Mouse (Mus musculus): ENCODE results near the gene Olfr1315-ps1. TPM values are rescaled to one million over a fixed set of nuclear protein-coding genes. Genes with fewer than 3 reads are reported as not detected.

Gene Olfr1315-ps1
- total RNA-seq (2021): not detected

GRCm38 (mm10) chr2:112115340-112115739 lies at the start of gene Olfr1315-ps1:
Gene Olfr1315-ps1 (minus strand): TSS chr2:112115440.
- no peak for DNase-seq (ENCODE audit: low spot score)
- intact Hi-C loops (cut with DNase I): no loop called here

- no peak for DNase-seq (ENCODE audit: low spot score)
- intact Hi-C loops (cut with DNase I): no loop called here
These were observed 38.7 kb upstream of the Olfr1315-ps1 start, which contains the start of gene Olfr1318 for GRCm38 (mm10) chr2:112153898-112154297. Gene Olfr1318 (plus strand): TSS chr2:112154198.

GRCm38 (mm10) chr2:112140029-112140428 lies 24.8 kb upstream of the Olfr1315-ps1 start, which contains the start of gene Olfr1317:
Gene Olfr1317 (plus strand): TSS chr2:112140329.
- intact Hi-C loops (cut with DNase I): no loop called here
- DNase-seq (ENCODE audit: low spot score): no peak

- intact Hi-C loops (cut with DNase I): no loop called here
- no peak for DNase-seq (ENCODE audit: low spot score)
These were observed 19.6 kb upstream of the Olfr1315-ps1 start, which contains the start of gene Olfr1316 for GRCm38 (mm10) chr2:112134877-112135276. Gene Olfr1316 (minus strand): TSS chr2:112134977.

- intact Hi-C loops (cut with DNase I): no loop called here
- no peak for DNase-seq (ENCODE audit: low spot score)
These were observed 18.6 kb downstream of the Olfr1315-ps1 start, which contains the start of gene Olfr1314 for GRCm38 (mm10) chr2:112096681-112097080. Gene Olfr1314 (minus strand): TSS chr2:112096781.

- DNase-seq (ENCODE audit: low spot score): no peak
- intact Hi-C loops (cut with DNase I): no loop called here
These were observed 37.5 kb downstream of the Olfr1315-ps1 start, which contains the start of gene Olfr1313 for GRCm38 (mm10) chr2:112077743-112078142. Gene Olfr1313 (minus strand): TSS chr2:112077843.

Other genes starting within 250 kb of the Olfr1315-ps1 start
- gene Olfr1305, start 238.3 kb downstream of the Olfr1315-ps1 start, total RNA-seq (2021): not detected
- not detected for gene Olfr1306, start 199.2 kb downstream of the Olfr1315-ps1 start, total RNA-seq (2021)
- not detected for gene Olfr1307, start 166.0 kb downstream of the Olfr1315-ps1 start, total RNA-seq (2021)
- not detected for gene Olfr1308, start 150.5 kb downstream of the Olfr1315-ps1 start, total RNA-seq (2021)
- not detected for gene Olfr1309, start 125.2 kb downstream of the Olfr1315-ps1 start, total RNA-seq (2021)
- gene Olfr1310, start 102.7 kb downstream of the Olfr1315-ps1 start, total RNA-seq (2021): not detected
- not detected for gene Olfr1311, start 91.0 kb downstream of the Olfr1315-ps1 start, total RNA-seq (2021)
- not detected for gene Olfr1312, start 65.2 kb downstream of the Olfr1315-ps1 start, total RNA-seq (2021)
- gene Olfr1313, start 37.6 kb downstream of the Olfr1315-ps1 start, total RNA-seq (2021): not detected
- not detected for gene Olfr1314, start 18.7 kb downstream of the Olfr1315-ps1 start, total RNA-seq (2021)
- gene Olfr1316, start 19.5 kb upstream of the Olfr1315-ps1 start, total RNA-seq (2021): not detected
- gene Olfr1317, start 24.9 kb upstream of the Olfr1315-ps1 start, total RNA-seq (2021): not detected
- not detected for gene Olfr1318, start 38.8 kb upstream of the Olfr1315-ps1 start, total RNA-seq (2021)
- 1 to 10 TPM; 2.6 to 3.3 TPM for gene Lpcat4, start 124.0 kb upstream of the Olfr1315-ps1 start, total RNA-seq (2021)
- gene Nutm1, start 143.9 kb upstream of the Olfr1315-ps1 start, total RNA-seq (2021): not detected
- gene Nop10, start 146.5 kb upstream of the Olfr1315-ps1 start, total RNA-seq (2021): 10 to 100 TPM; 62.2 to 64.3 TPM
- 10 to 100 TPM; 34.9 to 37.3 TPM for gene Slc12a6, start 150.4 kb upstream of the Olfr1315-ps1 start, total RNA-seq (2021)
- under 1 TPM; 0.55 to 0.59 TPM for gene Gm21985, start 150.9 kb upstream of the Olfr1315-ps1 start, total RNA-seq (2021)